Mouse (Mus musculus): Measurements from ENCODE around the gene Tekt3. TPM values are rescaled to one million over a fixed set of nuclear protein-coding genes. Genes with fewer than 3 reads are reported as not detected.

The Tekt3 gene
- total RNA-seq, 1 experiment, result not detected

DNA sequence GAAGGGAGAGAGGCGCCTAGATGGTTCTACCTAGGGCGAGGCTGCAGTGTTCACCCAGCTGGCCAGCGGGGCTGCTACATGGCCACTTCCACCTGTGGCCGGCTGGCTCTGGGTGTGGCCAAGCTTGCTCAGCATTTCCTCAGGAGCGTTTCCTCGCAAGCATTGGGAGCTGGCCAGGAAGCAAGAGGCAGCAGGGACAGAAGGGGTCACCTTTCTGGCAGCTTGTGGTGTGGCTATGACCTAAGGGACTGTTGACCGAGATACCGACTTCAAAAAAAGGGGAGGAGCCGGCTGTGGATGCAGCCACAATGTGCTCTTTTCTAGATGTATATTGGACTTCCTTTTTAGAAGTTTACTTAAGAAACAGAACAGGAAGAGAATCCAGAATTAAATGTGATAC lies 67.9 kb downstream of the Tekt3 start:
- Histone ChIP-seq H3K4me3 (ENCODE audit: insufficient read depth in 1 of 2, low read depth in 1 of 2, low read length in 2 of 2, poor library complexity in 1 of 2, severe bottlenecking in 1 of 2) (no peak overlapping the region), H3K9ac (ENCODE audit: insufficient read depth, low read depth, low read length, poor library complexity, severe bottlenecking) (no peak overlapping the region), H3K4me1 (ENCODE audit: control insufficient read depth in 2 of 2, insufficient read depth in 2 of 2, low read length in 2 of 2, poor library complexity in 1 of 2) (peaks cover 0 to 9% of the 10 kb centered on the region in 2 experiments; a peak in 2 of 4 replicates), H3K27ac (ENCODE audit: insufficient read depth, low read depth, low read length, poor library complexity, severe bottlenecking) (no peak overlapping the region), H3K9me3 (ENCODE audit: control insufficient read depth, insufficient read depth, low read depth, low read length) (no peaks in the 10 kb centered on the region), H3K36me3 (ENCODE audit: control insufficient read depth, insufficient read depth, low read length, poor library complexity, severe bottlenecking) (no peaks in the 10 kb centered on the region)
- in situ Hi-C loops (cut with MboI; ENCODE audit: low sequenced_read_pairs in 2 of 2, unreplicated experiment in 2 of 2), result loop anchor here in 1 of 2 experiments (25.0 kb wide), 1 partner anchor 367 kb away; the partner anchor contains the start of gene Gm10428
- DNase-seq (ENCODE audit: low read depth, low spot score), result no peak
- TF ChIP-seq ZC3H11A (IDR thresholded peaks at IDR 0.05; ENCODE audit: borderline replicate concordance, low read depth, low read length) (no peak), HCFC1 (IDR thresholded peaks at IDR 0.05; ENCODE audit: borderline replicate concordance, insufficient read depth, low read length) (no peak), CHD2 (IDR thresholded peaks at IDR 0.05; ENCODE audit: low read depth, low read length) (no peak), MAFK (IDR thresholded peaks at IDR 0.05; ENCODE audit: insufficient read depth, low read depth, low read length) (no peak), ZNF384 (IDR thresholded peaks at IDR 0.05; ENCODE audit: low read depth, low read length) (no peak)

DNA sequence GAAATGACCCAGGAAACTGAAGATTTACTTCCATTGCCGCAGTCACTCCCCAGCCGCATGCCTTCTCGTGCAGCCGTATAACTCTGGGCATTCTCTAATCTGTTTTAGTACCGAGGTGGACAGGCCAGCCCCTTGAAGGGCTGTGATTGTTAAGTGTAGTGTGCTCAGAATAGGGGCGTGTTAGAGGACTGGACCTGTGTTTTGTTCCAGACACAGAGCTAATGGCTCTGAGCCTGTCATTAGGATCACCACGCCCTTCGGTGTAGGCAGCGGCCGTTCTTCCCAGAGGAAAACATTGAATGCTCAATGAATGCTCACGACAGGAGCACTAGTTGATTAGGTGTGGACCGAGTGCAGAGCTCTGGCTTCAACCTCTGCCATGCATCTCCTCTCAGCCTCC lies 68.4 kb downstream of the Tekt3 start:
- no peak for DNase-seq (ENCODE audit: low read depth, low spot score)
- H3K36me3 ChIP-seq (ENCODE audit: control insufficient read depth, insufficient read depth, low read length, poor library complexity, severe bottlenecking), result no peaks in the 10 kb centered on the region
- no peak overlapping the region for H3K9ac ChIP-seq (ENCODE audit: insufficient read depth, low read depth, low read length, poor library complexity, severe bottlenecking)
- peaks cover 0 to 6% of the 10 kb centered on the region in 2 experiments; a peak in 1 of 4 replicates for H3K4me1 ChIP-seq (ENCODE audit: control insufficient read depth in 2 of 2, insufficient read depth in 2 of 2, low read length in 2 of 2, poor library complexity in 1 of 2)
- TF ChIP-seq ZNF384 (IDR thresholded peaks at IDR 0.05; ENCODE audit: low read depth, low read length) (no peak), HCFC1 (IDR thresholded peaks at IDR 0.05; ENCODE audit: borderline replicate concordance, insufficient read depth, low read length) (no peak), ZC3H11A (IDR thresholded peaks at IDR 0.05; ENCODE audit: borderline replicate concordance, low read depth, low read length) (no peak), MAFK (IDR thresholded peaks at IDR 0.05; ENCODE audit: insufficient read depth, low read depth, low read length) (no peak), CHD2 (IDR thresholded peaks at IDR 0.05; ENCODE audit: low read depth, low read length) (no peak)
- in situ Hi-C loops (cut with MboI; ENCODE audit: low sequenced_read_pairs in 2 of 2, unreplicated experiment in 2 of 2), result loop anchor here (5.0 to 25.0 kb wide), 2 partner anchors 208 to 368 kb away; partner anchors contain the start of gene Gm10428 (in 1 of the 2)
- H3K4me3 ChIP-seq (ENCODE audit: insufficient read depth in 1 of 2, low read depth in 1 of 2, low read length in 2 of 2, poor library complexity in 1 of 2, severe bottlenecking in 1 of 2), result no peak overlapping the region
- H3K27ac ChIP-seq (ENCODE audit: insufficient read depth, low read depth, low read length, poor library complexity, severe bottlenecking), result no peak overlapping the region
- H3K9me3 ChIP-seq (ENCODE audit: control insufficient read depth, insufficient read depth, low read depth, low read length), result no peaks in the 10 kb centered on the region

DNA sequence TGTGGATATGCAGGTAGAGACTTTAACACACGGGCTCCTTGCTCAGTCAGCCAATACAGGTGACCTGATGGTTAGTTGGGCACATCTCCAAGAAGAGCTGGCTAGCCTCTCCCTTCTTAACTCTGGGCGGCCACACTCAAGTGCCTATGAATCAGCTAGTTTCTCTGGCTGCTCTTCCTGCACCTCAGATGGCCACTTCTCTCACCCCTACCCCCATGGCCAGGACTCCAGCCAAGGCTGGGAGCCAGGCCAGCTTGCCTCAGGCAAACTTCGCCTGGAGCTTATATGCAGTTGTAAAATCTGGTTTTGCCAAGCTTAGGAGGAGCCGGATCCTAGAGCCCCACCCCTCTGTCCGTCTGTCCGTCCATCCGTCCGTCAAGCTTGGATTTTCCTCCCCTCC lies 69.0 kb downstream of the Tekt3 start:
- Histone ChIP-seq H3K9ac (ENCODE audit: insufficient read depth, low read depth, low read length, poor library complexity, severe bottlenecking) (no peak overlapping the region), H3K36me3 (ENCODE audit: control insufficient read depth, insufficient read depth, low read length, poor library complexity, severe bottlenecking) (no peaks in the 10 kb centered on the region), H3K27ac (ENCODE audit: insufficient read depth, low read depth, low read length, poor library complexity, severe bottlenecking) (no peak overlapping the region; the same call in 1 of the 2 replicates), H3K4me1 (ENCODE audit: control insufficient read depth in 2 of 2, insufficient read depth in 2 of 2, low read length in 2 of 2, poor library complexity in 1 of 2) (peaks cover 0 to 6% of the 10 kb centered on the region in 2 experiments; a peak in 1 of 4 replicates), H3K9me3 (ENCODE audit: control insufficient read depth, insufficient read depth, low read depth, low read length) (no peaks in the 10 kb centered on the region), H3K4me3 (ENCODE audit: insufficient read depth in 1 of 2, low read depth in 1 of 2, low read length in 2 of 2, poor library complexity in 1 of 2, severe bottlenecking in 1 of 2) (no peak overlapping the region)
- DNase-seq (ENCODE audit: low read depth, low spot score), result no peak
- in situ Hi-C loops (cut with MboI; ENCODE audit: low sequenced_read_pairs in 2 of 2, unreplicated experiment in 2 of 2), result loop anchor here (5.0 to 25.0 kb wide), 2 partner anchors 208 to 368 kb away; partner anchors contain the start of gene Gm10428 (in 1 of the 2)
- TF ChIP-seq ZC3H11A (IDR thresholded peaks at IDR 0.05; ENCODE audit: borderline replicate concordance, low read depth, low read length), result no peak
- no peak for TF ChIP-seq ZNF384 (IDR thresholded peaks at IDR 0.05; ENCODE audit: low read depth, low read length)
- no peak for TF ChIP-seq HCFC1 (IDR thresholded peaks at IDR 0.05; ENCODE audit: borderline replicate concordance, insufficient read depth, low read length)
- no peak for TF ChIP-seq CHD2 (IDR thresholded peaks at IDR 0.05; ENCODE audit: low read depth, low read length)
- TF ChIP-seq MAFK (IDR thresholded peaks at IDR 0.05; ENCODE audit: insufficient read depth, low read depth, low read length), result no peak

DNA sequence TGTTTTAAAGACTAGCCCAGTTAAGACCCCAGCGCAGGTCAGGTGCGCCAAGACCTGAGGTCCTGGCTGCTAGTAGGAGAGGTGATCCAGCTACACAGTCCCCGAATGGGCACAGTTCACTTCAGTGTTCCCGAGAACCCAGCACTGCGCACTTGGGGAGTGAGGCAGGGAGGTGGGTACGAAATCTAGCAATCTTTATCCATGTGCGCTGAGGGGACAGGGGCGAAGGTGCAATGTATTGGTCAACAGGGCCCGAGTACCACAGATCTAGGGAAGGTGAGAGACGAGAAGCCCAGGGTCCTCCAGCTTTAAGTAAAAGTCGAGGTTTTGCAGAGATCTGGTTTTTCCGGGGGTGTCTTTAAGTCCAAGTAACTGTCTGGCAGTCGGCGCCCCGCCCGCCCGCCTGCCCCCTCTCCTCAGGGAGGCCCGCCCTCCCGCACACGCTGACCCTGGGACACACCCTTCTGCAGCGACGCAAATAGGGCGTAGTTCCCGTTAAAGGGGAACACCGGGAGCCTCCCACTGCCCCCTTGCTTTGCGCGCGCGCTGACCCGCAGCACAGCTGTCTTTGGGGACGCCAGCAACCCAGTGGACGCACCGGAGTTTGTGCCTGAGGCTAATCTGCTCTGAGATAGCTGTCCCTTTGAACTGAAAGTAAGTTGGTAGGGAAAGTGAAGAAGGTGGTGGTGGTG lies 69.7 kb downstream of the Tekt3 start:
- Histone ChIP-seq H3K4me1 (ENCODE audit: control insufficient read depth in 2 of 2, insufficient read depth in 2 of 2, low read length in 2 of 2, poor library complexity in 1 of 2) (peaks cover 0 to 6% of the 10 kb centered on the region in 2 experiments; a peak in 1 of 4 replicates), H3K9ac (ENCODE audit: insufficient read depth, low read depth, low read length, poor library complexity, severe bottlenecking) (no peak overlapping the region)
- in situ Hi-C loops (cut with MboI; ENCODE audit: low sequenced_read_pairs in 2 of 2, unreplicated experiment in 2 of 2), result loop anchor here (5.0 to 25.0 kb wide), 2 partner anchors 209 to 369 kb away; partner anchors contain the start of gene Gm10428 (in 1 of the 2)

More for the DNA sequence above, 69.7 kb downstream of the Tekt3 start:
- Histone ChIP-seq H3K27ac (ENCODE audit: insufficient read depth, low read depth, low read length, poor library complexity, severe bottlenecking) (no peak overlapping the region), H3K9me3 (ENCODE audit: control insufficient read depth, insufficient read depth, low read depth, low read length) (no peaks in the 10 kb centered on the region), H3K36me3 (ENCODE audit: control insufficient read depth, insufficient read depth, low read length, poor library complexity, severe bottlenecking) (no peaks in the 10 kb centered on the region), H3K4me3 (ENCODE audit: insufficient read depth in 1 of 2, low read depth in 1 of 2, low read length in 2 of 2, poor library complexity in 1 of 2, severe bottlenecking in 1 of 2) (peak overlapping the region; percentile 20 to 44; a peak in 3 of 4 replicates)
- DNase-seq (ENCODE audit: low read depth, low spot score), result no peak
- TF ChIP-seq ZC3H11A (IDR thresholded peaks at IDR 0.05; ENCODE audit: borderline replicate concordance, low read depth, low read length) (no peak), MAFK (IDR thresholded peaks at IDR 0.05; ENCODE audit: insufficient read depth, low read depth, low read length) (no peak), HCFC1 (IDR thresholded peaks at IDR 0.05; ENCODE audit: borderline replicate concordance, insufficient read depth, low read length) (no peak), CHD2 (IDR thresholded peaks at IDR 0.05; ENCODE audit: low read depth, low read length) (no peak), ZNF384 (IDR thresholded peaks at IDR 0.05; ENCODE audit: low read depth, low read length) (no peak)

All from ES-E14 (cell line).